Mouse (Mus musculus): Measurements from ENCODE around the gene Sin3b. TPM values are rescaled to one million over a fixed set of nuclear protein-coding genes. Genes with fewer than 3 reads are reported as not detected.

Gene Sin3b
- total and polyA plus RNA-seq, 2 experiments, result 47.9 to 86.9 TPM

DNA sequence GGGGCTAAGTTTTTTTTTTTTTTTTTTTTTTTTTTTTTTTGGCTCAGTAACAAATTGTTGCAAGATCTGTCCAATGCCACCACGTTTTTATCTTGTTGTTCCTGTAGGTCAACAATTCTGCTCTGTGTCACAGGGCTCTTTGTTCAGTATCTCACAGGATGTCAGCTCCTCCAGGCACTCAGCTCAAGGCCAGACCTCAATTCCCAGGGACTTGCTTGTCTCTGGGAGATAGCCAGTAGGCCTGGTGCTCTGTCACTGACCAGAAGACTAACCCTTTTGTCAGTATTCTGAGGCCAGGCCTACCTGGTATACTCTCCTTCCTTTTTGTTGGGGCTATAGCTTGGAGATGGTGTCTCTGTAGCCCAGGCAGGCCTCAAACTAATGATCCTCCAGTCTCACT is 2.5 kb upstream of the Sin3b start:
- Histone ChIP-seq H3K27ac (replicated peaks; ENCODE audit: insufficient read depth, low read depth, low read length) (no peak overlapping the region), H3K4me3 (ENCODE audit: insufficient read depth, low read depth, low read length) (no peak overlapping the region), H3K4me1 (ENCODE audit: control insufficient read depth, insufficient read depth, low read length) (peaks cover 5% of the 10 kb centered on the region; the same call in 1 of the 2 replicates), H3K9ac (ENCODE audit: low read depth, low read length) (no peak overlapping the region), H3K27me3 (ENCODE audit: control insufficient read depth, insufficient read depth, low read length) (no peaks in the 10 kb centered on the region), H3K79me2 (ENCODE audit: control insufficient read depth, insufficient read depth, low read length) (peaks cover 4% of the 10 kb centered on the region; the same call in 1 of the 2 replicates), H3K36me3 (ENCODE audit: control insufficient read depth, insufficient read depth, low read length) (0 out of 2 replicates have a peak, but pooled peaks cover 1% of the 10 kb centered on the region)
- DNase-seq (ENCODE audit: extremely low read depth, low read depth, low spot score), result no peak
- TF ChIP-seq POLR2A (IDR thresholded peaks at IDR 0.05; ENCODE audit: extremely low read depth, insufficient read depth, low read length), result no peak
- TF ChIP-seq CTCF (IDR thresholded peaks at IDR 0.05; ENCODE audit: low read depth, low read length), result no peak
- 7% methylated on average over 1 of the region's 1 CpGs for WGBS

DNA sequence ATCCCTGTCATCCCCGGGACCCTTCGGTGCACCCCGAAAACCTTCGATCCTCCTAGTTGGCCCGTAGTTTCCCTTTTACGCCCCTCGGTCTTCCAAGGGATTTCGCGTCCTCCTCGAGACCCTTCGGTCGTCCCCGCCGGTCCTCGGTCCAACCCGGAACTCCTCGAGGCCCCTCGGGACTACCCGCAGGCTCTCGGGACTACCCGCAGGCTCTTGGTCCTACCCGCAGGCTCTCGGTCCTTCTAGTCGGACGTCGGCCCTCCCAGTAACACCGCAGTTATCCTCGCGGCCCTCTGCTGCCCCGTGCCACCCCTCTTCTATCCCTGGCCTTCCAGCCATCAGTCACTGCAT is 541 bp downstream of the Sin3b start:
- no peak for TF ChIP-seq POLR2A (IDR thresholded peaks at IDR 0.05; ENCODE audit: extremely low read depth, insufficient read depth, low read length)
- TF ChIP-seq CTCF (IDR thresholded peaks at IDR 0.05; ENCODE audit: low read depth, low read length), result no peak
- H3K27me3 ChIP-seq (ENCODE audit: control insufficient read depth, insufficient read depth, low read length), result no peaks in the 10 kb centered on the region
- H3K27ac ChIP-seq (replicated peaks; ENCODE audit: insufficient read depth, low read depth, low read length), result no peak overlapping the region
- no peak for DNase-seq (ENCODE audit: extremely low read depth, low read depth, low spot score)
- H3K4me1 ChIP-seq (ENCODE audit: control insufficient read depth, insufficient read depth, low read length), result peaks cover 5% of the 10 kb centered on the region; the same call in 1 of the 2 replicates
- H3K4me3 ChIP-seq (ENCODE audit: insufficient read depth, low read depth, low read length), result peak overlapping the region; percentile 93
- peak overlapping the region; percentile 94 for H3K9ac ChIP-seq (ENCODE audit: low read depth, low read length)
- peaks cover 8% of the 10 kb centered on the region for H3K36me3 ChIP-seq (ENCODE audit: control insufficient read depth, insufficient read depth, low read length)
- peaks cover 4% of the 10 kb centered on the region; the same call in 1 of the 2 replicates for H3K79me2 ChIP-seq (ENCODE audit: control insufficient read depth, insufficient read depth, low read length)
- under 1% methylated on average over 30 of the region's 30 CpGs for WGBS

DNA sequence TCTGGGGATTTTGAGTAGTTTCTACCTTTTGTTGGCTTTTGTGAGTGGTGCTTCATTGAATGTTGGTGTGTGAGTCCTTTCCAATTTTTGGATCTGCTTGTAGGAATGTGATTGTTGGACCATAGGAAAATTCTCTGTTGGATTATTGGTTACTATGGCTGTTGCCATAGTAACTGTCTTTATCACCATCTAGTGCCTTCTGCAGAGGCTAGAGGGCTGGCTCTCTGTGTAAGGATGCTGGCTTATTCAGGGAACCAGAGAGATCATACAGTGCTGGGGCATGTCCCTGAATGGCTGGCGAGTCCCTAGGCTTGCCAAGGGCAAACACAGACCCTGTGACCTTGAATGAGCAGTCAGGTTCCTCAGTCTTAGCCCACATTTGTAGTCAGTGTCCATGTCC is 5.6 kb downstream of the Sin3b start:
- Histone ChIP-seq H3K27ac (replicated peaks; ENCODE audit: insufficient read depth, low read depth, low read length) (no peak overlapping the region), H3K79me2 (ENCODE audit: control insufficient read depth, insufficient read depth, low read length) (peaks cover 2% of the 10 kb centered on the region; the same call in 1 of the 2 replicates), H3K27me3 (ENCODE audit: control insufficient read depth, insufficient read depth, low read length) (no peaks in the 10 kb centered on the region), H3K4me1 (ENCODE audit: control insufficient read depth, insufficient read depth, low read length) (peaks cover 5% of the 10 kb centered on the region; the same call in 1 of the 2 replicates), H3K36me3 (ENCODE audit: control insufficient read depth, insufficient read depth, low read length) (peaks cover 44% of the 10 kb centered on the region), H3K9ac (ENCODE audit: low read depth, low read length) (no peak overlapping the region), H3K4me3 (ENCODE audit: insufficient read depth, low read depth, low read length) (no peak overlapping the region)
- WGBS, result 80% methylated on average over 1 of the region's 1 CpGs
- DNase-seq (ENCODE audit: extremely low read depth, low read depth, low spot score), result no peak
- TF ChIP-seq CTCF (IDR thresholded peaks at IDR 0.05; ENCODE audit: low read depth, low read length), result no peak
- TF ChIP-seq POLR2A (IDR thresholded peaks at IDR 0.05; ENCODE audit: extremely low read depth, insufficient read depth, low read length), result no peak

DNA sequence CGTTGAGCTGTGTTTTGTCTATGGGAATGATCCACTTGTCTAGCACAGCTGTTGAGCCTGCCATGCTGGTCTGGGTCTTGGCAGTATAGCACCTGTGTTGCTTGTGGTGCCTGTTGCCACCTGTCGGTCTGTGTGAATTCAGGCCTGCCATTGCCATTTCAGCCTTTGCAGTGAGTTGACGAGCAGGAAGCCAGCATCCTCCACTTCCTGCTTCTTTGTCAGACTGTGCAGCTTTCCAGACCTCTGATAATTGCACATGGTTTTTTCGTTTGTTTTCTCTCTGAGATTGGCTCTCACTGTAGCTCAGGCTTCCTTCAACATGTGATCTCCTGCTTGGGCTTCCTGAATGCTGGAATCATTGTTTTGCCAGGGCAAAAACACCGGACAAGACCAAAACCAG is 11.9 kb downstream of the Sin3b start:
- H3K36me3 ChIP-seq (ENCODE audit: control insufficient read depth, insufficient read depth, low read length), result peaks cover 47% of the 10 kb centered on the region

DNA sequence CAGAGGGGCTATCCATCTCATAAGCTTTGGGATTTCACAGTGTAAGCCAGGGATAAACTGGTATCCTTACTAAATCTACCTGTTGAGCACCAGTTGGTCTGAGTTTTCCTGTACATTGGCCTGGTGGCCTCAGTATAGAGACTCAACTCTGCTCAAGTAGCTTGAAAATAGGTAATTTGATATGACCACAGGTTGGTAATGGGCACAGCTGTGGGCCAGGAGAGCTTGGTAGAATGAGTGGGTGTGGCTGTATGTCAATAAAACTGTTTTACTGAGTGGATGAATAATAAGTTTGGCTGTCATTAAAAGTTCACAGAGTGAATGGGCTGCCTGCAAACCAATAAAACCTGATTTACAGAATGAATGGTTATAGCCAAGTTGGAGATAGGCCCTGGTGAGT is 13.8 kb downstream of the Sin3b start:
- H3K4me1 ChIP-seq (ENCODE audit: control insufficient read depth, insufficient read depth, low read length), result no peaks in the 10 kb centered on the region
- H3K9ac ChIP-seq (ENCODE audit: low read depth, low read length), result no peak overlapping the region
- H3K27ac ChIP-seq (replicated peaks; ENCODE audit: insufficient read depth, low read depth, low read length), result no peak overlapping the region
- no peaks in the 10 kb centered on the region for H3K27me3 ChIP-seq (ENCODE audit: control insufficient read depth, insufficient read depth, low read length)
- DNase-seq (ENCODE audit: extremely low read depth, low read depth, low spot score), result no peak
- H3K4me3 ChIP-seq (ENCODE audit: insufficient read depth, low read depth, low read length), result no peak overlapping the region
- no peak for TF ChIP-seq CTCF (IDR thresholded peaks at IDR 0.05; ENCODE audit: low read depth, low read length)
- no peaks in the 10 kb centered on the region for H3K79me2 ChIP-seq (ENCODE audit: control insufficient read depth, insufficient read depth, low read length)
- peaks cover 30% of the 10 kb centered on the region for H3K36me3 ChIP-seq (ENCODE audit: control insufficient read depth, insufficient read depth, low read length)

More for the DNA sequence above, 11.9 kb downstream of the Sin3b start:
- H3K4me3 ChIP-seq (ENCODE audit: insufficient read depth, low read depth, low read length), result no peak overlapping the region
- TF ChIP-seq POLR2A (IDR thresholded peaks at IDR 0.05; ENCODE audit: extremely low read depth, insufficient read depth, low read length), result no peak
- 0 out of 2 replicates have a peak, but pooled peaks have one; percentile 12 for TF ChIP-seq CTCF (IDR thresholded peaks at IDR 0.05; ENCODE audit: low read depth, low read length)
- H3K27ac ChIP-seq (replicated peaks; ENCODE audit: insufficient read depth, low read depth, low read length), result no peak overlapping the region
- no peaks in the 10 kb centered on the region for H3K79me2 ChIP-seq (ENCODE audit: control insufficient read depth, insufficient read depth, low read length)
- no peaks in the 10 kb centered on the region for H3K27me3 ChIP-seq (ENCODE audit: control insufficient read depth, insufficient read depth, low read length)
- H3K4me1 ChIP-seq (ENCODE audit: control insufficient read depth, insufficient read depth, low read length), result no peaks in the 10 kb centered on the region
- no peak overlapping the region for H3K9ac ChIP-seq (ENCODE audit: low read depth, low read length)
- no peak for DNase-seq (ENCODE audit: extremely low read depth, low read depth, low spot score)
- WGBS, result 67% methylated on average over 5 of the region's 5 CpGs

DNA sequence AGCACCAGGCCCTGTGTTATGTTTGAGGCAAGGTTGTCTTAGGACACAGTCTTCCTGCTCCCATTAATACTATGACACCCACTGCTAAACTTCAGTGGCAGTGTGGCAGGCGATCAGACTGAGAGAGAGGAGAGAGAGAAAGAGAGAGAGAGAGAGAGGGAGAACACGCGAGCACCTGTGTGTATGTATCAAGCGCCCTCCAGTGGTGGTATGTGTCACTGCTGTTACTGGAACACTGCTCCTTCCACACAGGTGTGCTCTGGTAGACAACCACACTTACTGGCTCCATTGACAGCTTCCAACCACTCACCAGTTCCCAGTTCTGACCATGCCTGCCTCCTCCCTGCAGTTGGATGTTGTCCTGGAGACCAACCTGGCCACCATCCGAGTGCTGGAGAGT is 23.0 kb downstream of the Sin3b start:
- DNase-seq (ENCODE audit: extremely low read depth, low read depth, low spot score), result peak; percentile 33
- Histone ChIP-seq H3K36me3 (ENCODE audit: control insufficient read depth, insufficient read depth, low read length) (peaks cover 41% of the 10 kb centered on the region), H3K27me3 (ENCODE audit: control insufficient read depth, insufficient read depth, low read length) (no peaks in the 10 kb centered on the region), H3K27ac (replicated peaks; ENCODE audit: insufficient read depth, low read depth, low read length) (no peak overlapping the region), H3K79me2 (ENCODE audit: control insufficient read depth, insufficient read depth, low read length) (no peaks in the 10 kb centered on the region), H3K9ac (ENCODE audit: low read depth, low read length) (no peak overlapping the region), H3K4me1 (ENCODE audit: control insufficient read depth, insufficient read depth, low read length) (no peaks in the 10 kb centered on the region), H3K4me3 (ENCODE audit: insufficient read depth, low read depth, low read length) (no peak overlapping the region)
- WGBS, result 55% methylated on average over 5 of the region's 5 CpGs
- TF ChIP-seq POLR2A (IDR thresholded peaks at IDR 0.05; ENCODE audit: extremely low read depth, insufficient read depth, low read length) (no peak), CTCF (IDR thresholded peaks at IDR 0.05; ENCODE audit: low read depth, low read length) (peak; percentile 72)
